Mouse (Mus musculus) liver, embryonic 16.5 days (tissue): ENCODE data around the gene Gtf2h1. TPM values are rescaled to one million over a fixed set of nuclear protein-coding genes. Genes with fewer than 3 reads are reported as not detected.

Experiments
- ATAC-seq: fragments of 200-750 bp; cut with Nextera tagmentation; 2 replicates; pipeline ENCODE4 v1.8.0; 2017; ENCODE audit warnings: low read depth, mild to moderate bottlenecking, moderate number of reproducible peaks, moderate library complexity
- H3K27ac ChIP-seq: fragments of 300-500 bp; sonication (generic); 2 replicates; pipeline ENCODE4 v1.5.1; 2014; ENCODE audit warnings: mild to moderate bottlenecking, low read length
- H3K27me3 ChIP-seq: fragments of 300-500 bp; sonication (generic); 2 replicates; pipeline ENCODE4 v1.6.1; 2014; ENCODE audit warnings: low read depth, low read length, mixed read lengths; ENCODE audit not compliant: control insufficient read depth, insufficient read depth
- H3K36me3 ChIP-seq: fragments of 300-500 bp; sonication (generic); 2 replicates; pipeline ENCODE4 v1.6.1; 2014; ENCODE audit warnings: mild to moderate bottlenecking; ENCODE audit not compliant: control insufficient read depth, insufficient read depth
- H3K4me1 ChIP-seq: fragments of 300-500 bp; sonication (generic); 2 replicates; pipeline ENCODE4 v1.6.1; 2014; ENCODE audit warnings: low read depth, low read length, mixed read lengths; ENCODE audit not compliant: control insufficient read depth
- H3K4me2 ChIP-seq: fragments of 300-500 bp; sonication (generic); 2 replicates; pipeline ENCODE4 v1.6.1; 2014; ENCODE audit warnings: low read depth, low read length, mixed read lengths
- H3K4me3 ChIP-seq: fragments of 300-500 bp; sonication (generic); 2 replicates; pipeline ENCODE4 v1.5.1; 2014; ENCODE audit warnings: low read depth, mild to moderate bottlenecking, low read length
- H3K9ac ChIP-seq: fragments of 300-500 bp; sonication (generic); 2 replicates; pipeline ENCODE4 v1.6.1; 2014; ENCODE audit warnings: low read depth, low read length
- H3K9me3 ChIP-seq: fragments of 300-500 bp; sonication (generic); replicated peaks from 2 replicates; pipeline ENCODE4 v1.6.1; 2016; ENCODE audit warnings: low read length; ENCODE audit not compliant: control insufficient read depth
- WGBS: fragments of 180-500 bp; shearing (Covaris S2); extraction: QIAGEN DNeasy Blood & Tissue Kit; methylation state at CpG from one replicate; pipeline ENCODE4 v1.1.7; 2014; ENCODE audit not compliant: insufficient replicate concordance; 5-methylcytosine and 5-hydroxymethylcytosine counted together
- polyA plus RNA-seq: library from polyadenylated mRNA; unstranded; fragments of >200 nt; fragmentation: Nextera tagmentation; extraction: Ambion mirVana; gene quantifications from 2 replicates; pipeline ENCODE4 v1.2.1, GENCODE M21; 2015

Gtf2h1 gene
- 22.7 and 26.1 TPM in 2 replicates for polyA plus RNA-seq

DNA sequence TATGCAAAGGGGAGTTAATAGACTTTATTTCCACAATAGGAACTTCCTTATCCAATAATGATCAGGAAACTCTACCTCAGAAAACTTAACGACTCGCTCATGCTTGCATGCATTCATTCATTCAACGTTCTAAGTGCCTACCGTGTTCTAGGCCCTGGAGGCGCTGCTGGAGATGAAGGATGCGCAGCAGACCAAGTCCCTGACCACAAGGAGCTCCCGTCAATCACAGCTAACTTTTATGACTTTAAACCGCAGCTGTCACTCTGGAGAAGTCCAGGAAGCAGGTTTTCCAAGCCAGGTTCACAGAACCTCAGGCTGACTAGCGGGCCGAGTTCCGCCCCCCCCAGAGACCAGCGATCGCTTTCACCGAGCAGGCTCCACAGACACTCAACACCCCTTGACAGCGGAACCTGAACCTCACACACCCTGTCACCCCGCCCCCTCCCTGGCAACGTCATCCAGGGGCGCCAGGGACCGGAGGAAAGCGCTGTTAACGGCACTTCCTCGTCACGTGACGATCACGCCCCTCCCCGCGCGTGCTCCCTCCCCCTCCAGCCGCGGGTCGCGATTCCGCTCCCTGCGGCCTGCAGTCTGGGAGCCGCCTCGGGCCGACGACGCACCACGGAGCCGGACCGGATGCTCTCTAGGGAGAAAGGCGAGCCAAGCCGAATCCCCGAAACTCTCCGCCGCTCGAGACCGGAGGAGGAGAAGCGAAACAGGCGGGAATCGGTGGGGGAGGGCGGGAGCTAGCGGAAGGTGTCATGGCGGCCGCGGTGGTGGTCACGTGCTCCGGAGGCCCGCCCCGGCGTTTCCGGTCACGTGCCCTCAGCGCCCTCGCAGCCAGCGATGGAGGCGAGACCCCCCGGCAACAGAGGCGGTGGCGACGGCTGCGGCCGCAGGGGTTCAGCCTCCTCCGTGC, at the start of gene Gtf2h1, which contains the start of gene Hps5:
Gtf2h1 (plus strand) TSS at position 817 of the 919 bp plus-strand sequence.
Hps5 (minus strand) TSS at position 778 of the 919 bp plus-strand sequence.
- Histone ChIP-seq H3K27me3 (no peaks in the 10 kb centered on the region), H3K4me3 (peak within 1 kb of the TSS; percentile 98), H3K4me1 (peaks cover 20% of the 10 kb centered on the region), H3K36me3 (no peaks in the 10 kb centered on the region; the same call in 1 of the 2 replicates), H3K9ac (peak within 1 kb of the TSS; percentile 86), H3K27ac (peak within 1 kb of the TSS; percentile 87), H3K4me2 (peak within 1 kb of the TSS; percentile 96), H3K9me3 (no peaks in the 10 kb centered on the region)
- under 1% methylated on average over 75 of the region's 75 CpGs for WGBS
- peak; percentile 97 for ATAC-seq

DNA sequence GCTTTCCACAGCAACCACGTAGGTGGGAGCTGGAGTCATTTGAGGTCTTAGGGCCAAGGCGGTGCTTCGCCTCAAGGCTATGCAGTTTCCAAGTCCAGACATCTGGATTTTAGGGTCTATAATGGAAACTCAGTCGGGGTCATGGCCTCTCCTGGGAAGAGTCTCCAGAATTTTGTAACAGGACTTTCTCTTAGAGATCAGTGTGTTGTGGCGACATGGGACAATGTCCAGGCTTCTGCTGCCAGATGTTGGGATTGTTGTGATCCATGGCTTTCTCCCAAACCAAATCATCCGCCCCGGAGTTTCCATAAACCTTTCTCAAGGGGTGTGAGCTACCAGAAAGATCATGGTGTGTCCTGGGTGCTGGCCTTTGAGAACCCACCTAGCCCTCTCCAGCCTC, 49.5 kb upstream of the Gtf2h1 start:
- H3K4me2 ChIP-seq: no peak overlapping the region
- H3K27ac ChIP-seq: no peak overlapping the region
- no peaks in the 10 kb centered on the region for H3K27me3 ChIP-seq
- no peaks in the 10 kb centered on the region for H3K4me1 ChIP-seq
- H3K4me3 ChIP-seq: no peak overlapping the region
- 68% methylated on average over 7 of the region's 7 CpGs for WGBS
- no peaks in the 10 kb centered on the region for H3K36me3 ChIP-seq
- H3K9me3 ChIP-seq: no peaks in the 10 kb centered on the region
- no peak overlapping the region for H3K9ac ChIP-seq
- no peak for ATAC-seq

DNA sequence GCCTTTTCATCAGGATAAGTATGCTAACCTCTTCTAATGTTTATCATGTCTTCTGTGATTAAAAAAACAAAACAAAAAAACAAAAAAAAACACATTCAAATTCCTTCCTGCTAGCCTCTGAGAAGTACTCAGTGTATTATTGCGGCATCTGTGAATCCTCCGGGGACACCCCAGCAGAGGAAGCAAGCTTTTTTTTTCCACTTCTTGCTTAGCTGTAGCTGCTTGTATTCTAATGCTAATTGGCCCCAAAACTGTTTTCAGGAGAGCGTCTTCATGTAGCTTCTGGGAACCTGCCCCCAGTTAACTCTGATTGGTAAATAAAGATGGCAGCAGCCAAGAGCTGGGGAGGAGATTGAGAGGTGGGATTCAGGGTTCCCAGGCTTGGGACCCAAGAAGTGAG, 47.4 kb upstream of the Gtf2h1 start:
- 64% methylated on average over 3 of the region's 3 CpGs for WGBS
- H3K9me3 ChIP-seq: no peaks in the 10 kb centered on the region

DNA sequence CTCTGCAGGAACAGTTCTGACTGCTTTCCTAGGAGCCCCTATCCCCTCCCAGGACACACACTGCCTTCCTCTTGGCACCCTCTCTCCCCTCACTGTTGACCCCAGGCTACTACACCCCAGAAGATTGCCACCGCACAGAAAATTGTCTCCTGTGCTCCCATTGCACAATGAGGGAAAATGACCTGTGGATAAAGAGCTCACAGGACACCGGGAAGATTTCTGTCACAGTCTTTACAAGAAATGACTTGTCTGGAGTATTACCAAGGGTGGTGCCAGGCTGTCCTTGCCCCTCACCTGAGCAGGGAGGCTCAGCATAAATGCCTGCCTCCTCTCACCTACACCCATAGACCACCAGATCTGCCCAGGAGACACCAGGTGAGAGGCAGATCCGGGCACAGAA, 44.4 kb upstream of the Gtf2h1 start, which contains the start of gene Saa2:
Saa2 (plus strand) TSS at position 301 of the 400 bp plus-strand sequence.
- Histone ChIP-seq H3K4me3 (no peak within 1 kb of the TSS), H3K36me3 (no peaks in the 10 kb centered on the region), H3K27me3 (no peaks in the 10 kb centered on the region), H3K27ac (no peak within 1 kb of the TSS), H3K9ac (no peak within 1 kb of the TSS), H3K4me1 (no peaks in the 10 kb centered on the region), H3K9me3 (no peaks in the 10 kb centered on the region), H3K4me2 (no peak within 1 kb of the TSS)
- no peak for ATAC-seq
- 59% methylated on average over 3 of the region's 3 CpGs for WGBS

More for the DNA sequence above, 47.4 kb upstream of the Gtf2h1 start:
- no peaks in the 10 kb centered on the region for H3K4me1 ChIP-seq
- no peak overlapping the region for H3K4me3 ChIP-seq
- ATAC-seq: no peak
- H3K9ac ChIP-seq: no peak overlapping the region
- H3K27me3 ChIP-seq: no peaks in the 10 kb centered on the region
- H3K4me2 ChIP-seq: no peak overlapping the region
- H3K27ac ChIP-seq: no peak overlapping the region
- no peaks in the 10 kb centered on the region for H3K36me3 ChIP-seq

DNA sequence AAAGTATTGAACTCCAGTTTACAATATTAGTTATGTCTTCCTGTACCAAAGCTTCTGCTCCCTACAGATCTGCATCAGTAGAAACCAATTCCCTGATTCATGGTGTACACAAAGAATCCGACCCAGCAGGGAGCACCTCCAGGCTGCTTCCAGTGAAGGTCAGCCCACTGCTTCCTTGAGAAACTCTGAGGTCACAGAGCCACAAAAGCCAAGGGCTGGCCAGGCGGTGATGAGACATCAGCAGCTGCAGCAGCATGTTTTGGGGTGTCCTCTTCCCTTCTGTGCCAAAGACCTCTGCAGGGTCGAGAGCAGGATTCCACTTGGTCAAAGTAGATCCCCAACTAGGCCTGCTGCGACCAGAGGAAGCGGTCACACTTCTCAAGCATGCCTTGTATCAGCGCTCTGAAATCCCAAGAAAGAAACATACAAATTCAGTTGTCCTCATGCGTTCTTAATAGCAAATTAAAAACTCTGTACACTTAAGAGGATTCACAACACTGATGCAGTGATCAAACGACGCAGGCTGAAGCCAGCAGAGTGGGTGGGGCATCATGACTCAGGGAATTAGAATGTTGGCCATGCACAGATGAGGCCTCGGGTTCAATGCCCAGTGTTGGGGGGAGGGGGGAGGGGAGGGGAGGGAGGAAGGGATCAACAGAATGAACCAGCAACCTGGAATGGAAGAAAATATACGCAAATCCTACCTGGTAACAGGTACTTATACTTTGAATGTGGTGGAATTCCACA, 34.7 kb upstream of the Gtf2h1 start:
- no peak overlapping the region for H3K27ac ChIP-seq
- ATAC-seq: no peak
- no peaks in the 10 kb centered on the region for H3K9me3 ChIP-seq
- 60% methylated on average over 11 of the region's 11 CpGs for WGBS
- no peaks in the 10 kb centered on the region for H3K27me3 ChIP-seq
- H3K4me1 ChIP-seq: no peaks in the 10 kb centered on the region; the same call in 1 of the 2 replicates
- H3K4me2 ChIP-seq: no peak overlapping the region
- H3K4me3 ChIP-seq: no peak overlapping the region
- peaks cover 8% of the 10 kb centered on the region for H3K36me3 ChIP-seq
- no peak overlapping the region for H3K9ac ChIP-seq

DNA sequence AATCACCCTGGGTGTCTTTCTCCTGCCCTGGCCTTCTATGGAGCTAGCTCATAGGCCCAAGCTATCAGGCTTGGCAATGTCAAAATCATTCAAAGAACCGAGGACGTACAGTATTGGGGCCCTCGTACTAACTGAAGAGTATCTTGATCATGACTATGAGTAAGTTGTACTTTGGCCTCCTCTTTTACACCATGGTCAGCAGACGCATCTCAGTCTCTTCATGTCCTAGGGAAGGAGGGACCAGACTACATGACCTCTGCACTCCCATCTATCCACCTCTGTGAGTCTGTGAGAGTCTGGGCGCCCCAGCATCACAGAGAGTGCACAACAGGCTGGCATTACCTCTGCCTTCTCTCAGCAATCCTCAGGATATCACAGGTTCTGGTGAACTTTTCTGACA, 33.3 kb upstream of the Gtf2h1 start:
- no peaks in the 10 kb centered on the region for H3K9me3 ChIP-seq
- H3K4me2 ChIP-seq: no peak overlapping the region
- H3K4me1 ChIP-seq: no peaks in the 10 kb centered on the region; the same call in 1 of the 2 replicates
- no peak overlapping the region for H3K27ac ChIP-seq
- no peak overlapping the region for H3K4me3 ChIP-seq
- peaks cover 8% of the 10 kb centered on the region for H3K36me3 ChIP-seq
- H3K9ac ChIP-seq: no peak overlapping the region
- no peaks in the 10 kb centered on the region for H3K27me3 ChIP-seq
- ATAC-seq: no peak
- WGBS: 67% methylated on average over 5 of the region's 5 CpGs

DNA sequence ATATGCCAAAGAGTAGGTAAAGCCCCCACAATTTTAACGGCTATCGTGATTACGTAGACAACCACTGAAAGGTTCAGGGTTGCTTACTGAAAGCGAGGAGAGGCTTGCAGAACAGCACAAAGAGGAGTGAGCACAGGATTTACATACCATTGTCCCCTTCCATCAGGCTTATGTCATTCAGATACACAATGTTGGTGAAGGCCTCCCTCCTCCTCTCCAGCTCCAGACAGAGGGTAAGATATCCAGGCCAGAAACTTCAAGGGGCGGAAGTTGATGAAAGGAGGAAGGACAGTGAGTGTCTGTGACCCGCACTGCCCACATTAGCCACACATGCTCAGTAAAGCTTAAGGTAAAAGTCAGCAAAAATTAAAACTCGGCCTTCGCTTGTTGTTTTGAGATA, 31.2 kb upstream of the Gtf2h1 start:
- Histone ChIP-seq H3K27me3 (no peaks in the 10 kb centered on the region), H3K9me3 (no peaks in the 10 kb centered on the region), H3K4me2 (no peak overlapping the region), H3K9ac (no peak overlapping the region), H3K4me1 (no peaks in the 10 kb centered on the region; the same call in 1 of the 2 replicates), H3K27ac (no peak overlapping the region), H3K4me3 (no peak overlapping the region), H3K36me3 (peaks cover 18% of the 10 kb centered on the region)
- 83% methylated on average over 8 of the region's 8 CpGs for WGBS
- no peak for ATAC-seq

DNA sequence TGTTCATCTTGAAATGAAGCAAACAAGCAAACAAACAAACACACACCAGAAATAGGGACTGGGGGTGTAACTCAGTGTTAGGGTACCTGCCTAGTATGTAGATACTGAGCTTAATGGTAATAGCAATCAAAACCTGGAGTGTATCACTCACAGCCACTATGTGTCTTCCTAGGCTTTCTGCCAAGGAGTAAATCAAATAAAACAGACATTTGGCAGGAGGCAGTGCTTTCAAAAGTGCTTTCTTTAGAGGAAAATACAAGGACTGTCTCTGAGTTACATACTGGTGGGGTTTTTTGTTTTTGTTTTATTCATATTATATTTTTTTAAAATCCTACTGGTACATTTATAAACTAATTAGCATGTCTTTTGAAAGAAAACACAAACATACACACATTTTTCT, 28.5 kb upstream of the Gtf2h1 start:
- H3K9ac ChIP-seq: no peak overlapping the region
- H3K27me3 ChIP-seq: no peaks in the 10 kb centered on the region
- H3K4me3 ChIP-seq: no peak overlapping the region
- ATAC-seq: no peak
- no peak overlapping the region for H3K27ac ChIP-seq
- no peak overlapping the region for H3K4me2 ChIP-seq
- H3K9me3 ChIP-seq: no peaks in the 10 kb centered on the region
- no peaks in the 10 kb centered on the region for H3K4me1 ChIP-seq
- peaks cover 18% of the 10 kb centered on the region for H3K36me3 ChIP-seq
